Mouse (Mus musculus) CH12.LX (cell line): ENCODE data around the gene Fmo1.

Source experiments
- CTCF ChIP-seq, 2 experiments: IDR thresholded peaks in 1 of 2; conservative IDR thresholded peaks in 1 of 2; 2 replicates each; pipeline ENCODE4 v1.5.1; 2011 to 2012; ENCODE audit warnings: low read depth in 2 of 2, low read length in 2 of 2, improper control_type of control experiment in 1 of 2, inconsistent platforms in 1 of 2, mild to moderate bottlenecking in 1 of 2, moderate library complexity in 1 of 2
- E2F4 ChIP-seq: IDR thresholded peaks from 2 replicates; pipeline ENCODE4 v1.6.1; 2011; ENCODE audit warnings: low read depth, low read length, improper control_type of control experiment; ENCODE audit not compliant: insufficient replicate concordance
- EP300 ChIP-seq: IDR thresholded peaks from 2 replicates; pipeline ENCODE4 v1.6.1; 2011; ENCODE audit warnings: low read length, improper control_type of control experiment
- ETS1 ChIP-seq: conservative IDR thresholded peaks from 2 replicates; pipeline ENCODE4 v1.6.1; 2012; ENCODE audit warnings: low read depth, mild to moderate bottlenecking, inconsistent platforms, low read length, improper control_type of control experiment, moderate library complexity
- MAZ ChIP-seq: IDR thresholded peaks from 2 replicates; pipeline ENCODE4 v1.6.1; 2012; ENCODE audit warnings: low read depth, mild to moderate bottlenecking, inconsistent platforms, low read length, improper control_type of control experiment, moderate library complexity
- MYC ChIP-seq: IDR thresholded peaks from 2 replicates; pipeline ENCODE4 v1.6.1; 2011; ENCODE audit warnings: low read depth, mild to moderate bottlenecking, improper control_type of control experiment, low read length
- POLR2A ChIP-seq: IDR thresholded peaks from 2 replicates; pipeline ENCODE4 v1.6.1; 2011; ENCODE audit warnings: low read depth, mild to moderate bottlenecking, improper control_type of control experiment, low read length
- RCOR1 ChIP-seq: conservative IDR thresholded peaks from 2 replicates; pipeline ENCODE4 v1.6.1; 2012; ENCODE audit warnings: low read depth, mild to moderate bottlenecking, inconsistent platforms, low read length, improper control_type of control experiment
- SMC3 ChIP-seq: IDR thresholded peaks from 2 replicates; pipeline ENCODE4 v1.6.1; 2011; ENCODE audit warnings: low read depth, low read length, improper control_type of control experiment
- TCF12 ChIP-seq: IDR thresholded peaks from 2 replicates; pipeline ENCODE4 v1.6.1; 2014; ENCODE audit warnings: low read depth, mild to moderate bottlenecking, inconsistent platforms, low read length, improper control_type of control experiment
- UBTF ChIP-seq: IDR thresholded peaks from 2 replicates; pipeline ENCODE4 v1.6.1; 2012; ENCODE audit warnings: low read depth, mild to moderate bottlenecking, inconsistent platforms, low read length, improper control_type of control experiment, moderate library complexity
- USF1 ChIP-seq: IDR thresholded peaks from 2 replicates; pipeline ENCODE4 v1.6.1; 2014; ENCODE audit warnings: low read depth, mild to moderate bottlenecking, inconsistent platforms, low read length, improper control_type of control experiment
- ZC3H11A ChIP-seq: IDR thresholded peaks from 2 replicates; pipeline ENCODE4 v1.6.1; 2012; ENCODE audit warnings: low read depth, mild to moderate bottlenecking, inconsistent platforms, low read length, improper control_type of control experiment
- ZKSCAN1 ChIP-seq: IDR thresholded peaks from 2 replicates; pipeline ENCODE4 v1.6.1; 2012; ENCODE audit warnings: low read depth, inconsistent platforms, low read length, improper control_type of control experiment, borderline replicate concordance

DNA sequence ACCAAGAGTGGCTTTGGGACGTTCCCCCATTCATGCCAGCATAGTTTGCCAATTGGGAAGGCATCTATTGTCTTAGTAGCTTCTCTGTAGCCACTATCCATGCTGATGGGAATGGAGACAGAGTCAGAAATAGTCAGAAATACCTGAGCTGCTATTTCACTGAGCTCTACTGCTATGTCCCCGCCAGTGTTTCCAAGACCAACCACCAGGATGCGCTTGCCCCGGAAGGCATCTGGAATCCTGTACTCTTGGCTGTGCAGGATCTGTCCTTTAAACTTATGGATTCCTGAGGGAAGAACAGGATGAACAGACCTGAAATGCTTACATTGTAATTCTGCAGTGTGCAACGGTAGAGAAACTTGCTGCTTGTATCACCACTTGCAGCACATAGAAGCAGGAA, 61.4 kb downstream of the Fmo1 start:
- TF ChIP-seq CTCF (conservative IDR thresholded peaks at IDR 0.05 in 1 of 2, IDR thresholded peaks at IDR 0.05 in 1 of 2; ENCODE audit: low read depth in 2 of 2, low read length in 2 of 2) = peak in 1 of 2 experiments; percentile 6; a peak in 1 of 4 replicates
- no peak for TF ChIP-seq TCF12
- TF ChIP-seq SMC3 = no peak
- no peak for TF ChIP-seq POLR2A
- no peak for TF ChIP-seq MAZ
- no peak for TF ChIP-seq ZC3H11A
- TF ChIP-seq ZKSCAN1 = no peak
- no peak for TF ChIP-seq MYC
- TF ChIP-seq E2F4 = no peak
- TF ChIP-seq USF1 = no peak
- no peak for TF ChIP-seq RCOR1
- TF ChIP-seq UBTF = no peak
- no peak for TF ChIP-seq ETS1
- no peak for TF ChIP-seq EP300
